Mouse (Mus musculus) adrenal gland, adult 8-10 months (tissue): Measurements from ENCODE around the gene Tnk1. TPM values are rescaled to one million over a fixed set of nuclear protein-coding genes. Genes with fewer than 3 reads are reported as not detected.

Source experiments
- DNase-seq: peaks from one replicate; pipeline ENCODE4 v3.0.0; 2022
- microRNA-seq, 2 experiments: library from miRNA; unstranded; fragments of <30 nt; microRNA quantifications; one replicate each; pipeline ENCODE4 v1.2.0; 2022
- total RNA-seq, 4 experiments: library from RNA; stranded (reverse); gene quantifications; 2 replicates each; pipeline ENCODE4 v1.2.4; 2022

Gene Tnk1
- total RNA-seq, 4 experiments from 2014 or later = 0.11 to 0.20 TPM; not detected in 2

DNA sequence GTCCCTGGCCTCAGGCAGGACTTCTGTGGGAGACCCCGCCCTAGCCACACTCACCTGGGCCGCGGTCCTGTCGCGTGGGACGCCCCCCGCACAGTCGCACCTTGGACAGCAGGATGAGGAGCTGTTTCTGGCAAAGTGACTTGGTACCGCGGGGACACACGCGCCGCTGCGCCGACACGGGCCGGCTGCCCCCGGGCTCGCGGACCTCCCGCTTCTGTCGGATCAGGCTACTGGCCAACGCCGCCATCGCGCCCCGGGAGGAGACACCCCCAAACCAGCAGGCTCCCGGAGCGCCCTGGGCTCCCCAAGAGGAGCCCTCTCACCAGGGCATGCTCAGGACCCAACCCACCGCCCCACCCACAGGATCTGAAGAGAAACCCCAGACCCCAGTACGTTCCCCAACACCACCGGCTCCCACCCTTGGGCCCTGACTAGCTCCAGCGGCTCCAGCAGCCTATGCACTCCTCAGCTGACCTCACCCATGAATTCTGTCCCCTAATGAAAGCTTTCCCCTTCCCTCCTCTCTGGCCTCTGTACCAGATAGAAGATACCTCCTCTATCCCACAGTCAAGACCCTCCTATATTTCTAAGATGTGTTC, 57.1 kb downstream of the Tnk1 start, which contains the start of gene Fgf11:
Fgf11 (minus strand) TSS at position 479 of the 599 bp plus-strand sequence.
- no peak for DNase-seq

Small RNAs within 50 kb of the gene (microRNA-seq; reads per million reads assigned to microRNA genes)
- 0 reads per million in 2 experiments for gene Mir6924

Other genes starting within 250 kb of the Tnk1 start
- gene Shbg, start 240.8 kb downstream of the Tnk1 start, total RNA-seq = not detected
- gene Sat2, start 236.7 kb downstream of the Tnk1 start, total RNA-seq = 10 to 100 TPM in 2 of 4 experiments, 1 to 10 TPM in 2; 7.3 to 17.8 (median 12.8) TPM
- gene Fxr2, start 225.7 kb downstream of the Tnk1 start, total RNA-seq = 100 to 1,000 TPM in 1 of 4 experiments, 10 to 100 TPM in 3; 75.8 to 112 (median 91.2) TPM
- gene Sox15, start 203.4 kb downstream of the Tnk1 start, total RNA-seq = not detected
- gene Mpdu1, start 196.1 kb downstream of the Tnk1 start, total RNA-seq = 100 to 1,000 TPM; 107 to 123 (median 113) TPM
- gene Cd68, start 192.6 kb downstream of the Tnk1 start, total RNA-seq = 10 to 100 TPM; 17.9 to 43.8 (median 30.0) TPM
- 100 to 1,000 TPM; 500 to 614 (median 555) TPM for gene Eif4a1, start 186.3 kb downstream of the Tnk1 start, total RNA-seq
- 10 to 100 TPM; 72.5 to 92.1 (median 85.0) TPM for gene Senp3, start 176.6 kb downstream of the Tnk1 start, total RNA-seq
- 1 to 10 TPM; 2.5 to 7.3 (median 4.5) TPM for gene Tnfsf13, start 172.9 kb downstream of the Tnk1 start, total RNA-seq
- 10 to 100 TPM; 24.1 to 47.6 (median 36.3) TPM for gene Tnfsf12, start 162.9 kb downstream of the Tnk1 start, total RNA-seq
- gene Tnfsfm13, start 162.6 kb downstream of the Tnk1 start, total RNA-seq = 1 to 10 TPM; 3.4 to 8.4 (median 7.9) TPM
- gene Polr2a, start 100.1 kb downstream of the Tnk1 start, total RNA-seq = 100 to 1,000 TPM in 2 of 4 experiments, 10 to 100 TPM in 2; 85.2 to 125 (median 101) TPM
- gene Slc35g3, start 96.8 kb downstream of the Tnk1 start, total RNA-seq = not detected
- gene Zbtb4, start 92.8 kb downstream of the Tnk1 start, total RNA-seq = 100 to 1,000 TPM in 2 of 4 experiments, 10 to 100 TPM in 2; 73.0 to 121 (median 97.6) TPM
- 1 to 10 TPM; 1.5 to 8.1 (median 5.0) TPM for gene Chrnb1, start 62.8 kb downstream of the Tnk1 start, total RNA-seq
- 10 to 100 TPM in 2 of 4 experiments, 1 to 10 TPM in 2; 2.5 to 32.7 (median 16.9) TPM for gene Fgf11, start 56.9 kb downstream of the Tnk1 start, total RNA-seq
- gene Tmem102, start 53.1 kb downstream of the Tnk1 start, total RNA-seq = 1 to 10 TPM in 1 of 4 experiments, under 1 TPM in 3; 0.45 to 1.1 (median 0.72) TPM
- not detected for gene Gm39566, start 43.4 kb downstream of the Tnk1 start, total RNA-seq
- gene Spem2, start 40.3 kb downstream of the Tnk1 start, total RNA-seq = not detected
- gene Spem1, start 36.5 kb downstream of the Tnk1 start, total RNA-seq = under 1 TPM in 1 of 4 experiments, not detected in 3; 0.38 TPM
- gene Nlgn2, start 20.9 kb downstream of the Tnk1 start, total RNA-seq = 10 to 100 TPM; 22.2 to 48.7 (median 35.8) TPM
- 100 to 1,000 TPM; 122 to 164 (median 149) TPM for gene Tmem256, start 20.2 kb downstream of the Tnk1 start, total RNA-seq
- gene Plscr3, start 12.4 kb downstream of the Tnk1 start, total RNA-seq = 10 to 100 TPM; 40.2 to 69.1 (median 62.1) TPM
- not detected for gene Tmem95, start 19.3 kb upstream of the Tnk1 start, total RNA-seq
- gene Kctd11, start 22.7 kb upstream of the Tnk1 start, total RNA-seq = 1 to 10 TPM; 4.3 to 6.2 (median 5.5) TPM
- gene Acap1, start 36.8 kb upstream of the Tnk1 start, total RNA-seq = 1 to 10 TPM in 2 of 4 experiments, under 1 TPM in 2; 0.31 to 1.9 (median 0.86) TPM
- 1 to 10 TPM in 1 of 4 experiments, under 1 TPM in 3; 0.23 to 2.4 (median 0.71) TPM for gene 2810408A11Rik, start 42.3 kb upstream of the Tnk1 start, total RNA-seq
- 10 to 100 TPM; 36.4 to 71.4 (median 51.5) TPM for gene Neurl4, start 42.3 kb upstream of the Tnk1 start, total RNA-seq
- 10 to 100 TPM; 44.0 to 72.7 (median 52.0) TPM for gene Gps2, start 55.2 kb upstream of the Tnk1 start, total RNA-seq
- gene Eif5a, start 63.2 kb upstream of the Tnk1 start, total RNA-seq = 100 to 1,000 TPM; 468 to 561 (median 519) TPM
- gene Ybx2, start 77.1 kb upstream of the Tnk1 start, total RNA-seq = 10 to 100 TPM in 3 of 4 experiments, 1 to 10 TPM in 1; 6.3 to 13.9 (median 11.8) TPM
- gene Slc2a4, start 89.5 kb upstream of the Tnk1 start, total RNA-seq = 10 to 100 TPM; 36.5 to 90.1 (median 50.0) TPM
- gene Cldn7, start 106.0 kb upstream of the Tnk1 start, total RNA-seq = under 1 TPM in 1 of 4 experiments, not detected in 3; 0.55 TPM
- 100 to 1,000 TPM; 109 to 125 (median 120) TPM for gene Ctdnep1, start 122.4 kb upstream of the Tnk1 start, total RNA-seq
- 10 to 100 TPM; 56.9 to 87.4 (median 73.6) TPM for gene Elp5, start 123.8 kb upstream of the Tnk1 start, total RNA-seq
- gene Gabarap, start 132.4 kb upstream of the Tnk1 start, total RNA-seq = 100 to 1,000 TPM; 369 to 430 (median 397) TPM
- 10 to 100 TPM; 55.7 to 61.0 (median 58.4) TPM for gene Phf23, start 137.0 kb upstream of the Tnk1 start, total RNA-seq
- gene Dvl2, start 141.9 kb upstream of the Tnk1 start, total RNA-seq = 10 to 100 TPM; 13.4 to 27.1 (median 20.5) TPM
- 100 to 1,000 TPM; 323 to 415 (median 392) TPM for gene Acadvl, start 156.7 kb upstream of the Tnk1 start, total RNA-seq
- gene Dlg4, start 158.2 kb upstream of the Tnk1 start, total RNA-seq = 10 to 100 TPM; 25.7 to 65.4 (median 45.9) TPM
- gene Asgr1, start 195.4 kb upstream of the Tnk1 start, total RNA-seq = under 1 TPM in 3 of 4 experiments, not detected in 1; 0.31 to 0.75 (median 0.38) TPM
- 1 to 10 TPM in 2 of 4 experiments, under 1 TPM in 2; 0.62 to 2.9 (median 1.1) TPM for gene Asgr2, start 233.9 kb upstream of the Tnk1 start, total RNA-seq